Mouse (Mus musculus): ENCODE data around the gene Mmab. TPM values are rescaled to one million over a fixed set of nuclear protein-coding genes. Genes with fewer than 3 reads are reported as not detected.

Gene Mmab
- polyA plus RNA-seq, 1 experiment from 2014 or later, result 22.1 TPM

DNA sequence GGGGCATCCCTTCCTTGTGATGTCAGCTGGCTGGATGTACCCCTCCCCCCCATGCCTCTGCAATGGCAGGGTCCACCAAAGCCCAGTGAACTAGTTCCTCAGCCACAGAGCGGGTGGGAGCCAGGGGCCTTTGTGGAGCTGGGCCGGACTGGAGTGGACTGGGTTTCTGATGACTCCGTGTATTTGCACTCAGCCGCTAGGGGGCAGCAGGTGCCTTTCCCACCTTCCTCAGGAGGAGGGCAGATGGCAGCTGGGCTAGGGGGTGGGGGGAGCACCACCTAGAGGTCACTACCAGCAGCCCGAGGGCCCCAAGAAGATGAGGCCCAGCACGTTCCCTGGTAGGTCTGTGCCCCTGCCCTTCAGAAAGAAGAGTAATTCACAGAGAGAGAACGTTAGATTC lies 17.4 kb upstream of the Mmab start:
- Histone ChIP-seq H3K27ac (replicated peaks in 1 of 2; ENCODE audit: control insufficient read depth in 1 of 2, insufficient read depth in 1 of 2, low read depth in 2 of 2, low read length in 2 of 2) (no peak overlapping the region), H3K4me1 (ENCODE audit: control insufficient read depth in 2 of 2, insufficient read depth in 2 of 2, low read length in 2 of 2) (peaks cover 11 to 15% of the 10 kb centered on the region in 2 experiments; a peak in 3 of 4 replicates)
- 4% methylated on average over 7 of the region's 7 CpGs for WGBS

DNA sequence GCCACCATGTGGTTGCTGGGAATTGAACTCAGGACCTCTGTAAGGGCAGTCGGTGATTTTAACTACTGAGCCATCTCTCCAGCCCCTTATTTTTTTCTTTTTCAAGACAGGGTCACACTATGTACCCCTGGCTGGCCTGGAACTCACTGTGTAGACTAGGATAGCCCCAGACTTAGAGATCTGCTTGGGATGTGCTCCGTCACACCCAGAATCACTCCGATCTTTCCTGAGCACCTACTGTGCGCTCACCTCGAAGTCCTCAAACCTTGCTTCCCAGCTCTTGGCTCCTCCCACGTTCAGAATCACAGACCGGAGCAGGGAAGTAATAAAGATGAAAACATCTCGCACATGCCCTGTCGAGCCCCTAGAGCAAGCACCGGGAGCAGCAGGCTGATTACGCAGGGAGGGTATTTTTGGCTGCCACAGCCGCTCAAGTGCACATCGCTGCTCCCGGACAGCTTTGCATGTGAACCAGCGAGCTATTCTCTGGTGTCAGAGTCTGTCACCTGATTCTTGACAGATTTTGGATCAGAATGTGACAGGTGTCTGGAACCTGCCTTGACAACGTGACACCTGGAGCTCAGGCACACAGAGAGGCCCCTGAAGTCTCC lies 13.2 kb upstream of the Mmab start:
- ATAC-seq (ENCODE audit: insufficient number of reproducible peaks, insufficient read depth, low FRiP score, low read depth), result no peak
- Histone ChIP-seq H3K27me3 (ENCODE audit: control insufficient read depth, insufficient read depth, low read length) (0 out of 2 replicates have a peak, but pooled peaks cover 7% of the 10 kb centered on the region), H3K4me3 (ENCODE audit: control insufficient read depth in 1 of 2, insufficient read depth in 1 of 2, low read depth in 1 of 2, low read length in 2 of 2) (no peak overlapping the region), H3K4me1 (ENCODE audit: control insufficient read depth in 2 of 2, insufficient read depth in 2 of 2, low read length in 2 of 2) (peaks cover 8 to 10% of the 10 kb centered on the region in 2 experiments; a peak in 2 of 4 replicates), H3K4me2 (ENCODE audit: low read length) (peak overlapping the region; percentile 28), H3K36me3 (ENCODE audit: control insufficient read depth, insufficient read depth, low read length) (peaks cover 5% of the 10 kb centered on the region; the same call in 1 of the 2 replicates), H3K27ac (replicated peaks in 1 of 2; ENCODE audit: control insufficient read depth in 1 of 2, insufficient read depth in 1 of 2, low read depth in 2 of 2, low read length in 2 of 2) (0 out of 4 replicates have a peak overlapping the region, but pooled peaks of 1 of the 2 experiments have one; percentile 31), H3K9me3 (ENCODE audit: control insufficient read depth, low read length) (no peaks in the 10 kb centered on the region), H3K9ac (ENCODE audit: low read length) (no peak overlapping the region)
- WGBS, result 50% methylated on average over 16 of the region's 16 CpGs

More for the DNA sequence above, 17.4 kb upstream of the Mmab start:
- H3K27me3 ChIP-seq (ENCODE audit: control insufficient read depth, insufficient read depth, low read length), result 0 out of 2 replicates have a peak, but pooled peaks cover 7% of the 10 kb centered on the region
- H3K4me2 ChIP-seq (ENCODE audit: low read length), result no peak overlapping the region
- H3K4me3 ChIP-seq (ENCODE audit: control insufficient read depth in 1 of 2, insufficient read depth in 1 of 2, low read depth in 1 of 2, low read length in 2 of 2), result no peak overlapping the region
- H3K9me3 ChIP-seq (ENCODE audit: control insufficient read depth, low read length), result no peaks in the 10 kb centered on the region
- H3K36me3 ChIP-seq (ENCODE audit: control insufficient read depth, insufficient read depth, low read length), result no peaks in the 10 kb centered on the region
- no peak overlapping the region for H3K9ac ChIP-seq (ENCODE audit: low read length)
- ATAC-seq (ENCODE audit: insufficient number of reproducible peaks, insufficient read depth, low FRiP score, low read depth), result no peak

DNA sequence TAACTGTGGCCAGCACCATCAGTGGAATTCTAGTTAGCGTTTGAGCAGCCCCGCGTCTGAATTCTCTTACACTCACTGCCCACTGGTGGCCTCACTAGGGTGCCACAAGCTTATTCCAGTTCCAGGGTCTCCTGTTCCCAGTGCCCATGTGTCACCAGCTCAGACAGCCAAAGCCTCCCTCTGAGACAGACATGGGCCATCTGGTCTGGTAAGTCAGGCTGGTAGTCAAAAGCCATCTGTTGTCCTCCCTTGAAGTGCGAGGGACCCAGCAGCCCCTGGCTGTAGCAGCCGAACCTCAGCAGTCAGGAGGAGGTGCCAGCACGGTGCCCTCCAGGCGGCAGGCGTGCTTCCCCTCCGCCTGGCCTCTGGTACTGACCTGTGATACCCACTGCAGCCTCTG lies 12.4 kb upstream of the Mmab start:
- no peak overlapping the region for H3K4me2 ChIP-seq (ENCODE audit: low read length)
- H3K27ac ChIP-seq (replicated peaks in 1 of 2; ENCODE audit: control insufficient read depth in 1 of 2, insufficient read depth in 1 of 2, low read depth in 2 of 2, low read length in 2 of 2), result no peak overlapping the region
- H3K27me3 ChIP-seq (ENCODE audit: control insufficient read depth, insufficient read depth, low read length), result 0 out of 2 replicates have a peak, but pooled peaks cover 7% of the 10 kb centered on the region
- no peak overlapping the region for H3K4me3 ChIP-seq (ENCODE audit: control insufficient read depth in 1 of 2, insufficient read depth in 1 of 2, low read depth in 1 of 2, low read length in 2 of 2)
- H3K4me1 ChIP-seq (ENCODE audit: control insufficient read depth in 2 of 2, insufficient read depth in 2 of 2, low read length in 2 of 2), result peaks cover 6 to 7% of the 10 kb centered on the region in 2 experiments; a peak in 2 of 4 replicates
- no peaks in the 10 kb centered on the region for H3K9me3 ChIP-seq (ENCODE audit: control insufficient read depth, low read length)
- peaks cover 5% of the 10 kb centered on the region; the same call in 1 of the 2 replicates for H3K36me3 ChIP-seq (ENCODE audit: control insufficient read depth, insufficient read depth, low read length)
- no peak overlapping the region for H3K9ac ChIP-seq (ENCODE audit: low read length)
- WGBS, result 79% methylated on average over 9 of the region's 9 CpGs
- no peak for ATAC-seq (ENCODE audit: insufficient number of reproducible peaks, insufficient read depth, low FRiP score, low read depth)

DNA sequence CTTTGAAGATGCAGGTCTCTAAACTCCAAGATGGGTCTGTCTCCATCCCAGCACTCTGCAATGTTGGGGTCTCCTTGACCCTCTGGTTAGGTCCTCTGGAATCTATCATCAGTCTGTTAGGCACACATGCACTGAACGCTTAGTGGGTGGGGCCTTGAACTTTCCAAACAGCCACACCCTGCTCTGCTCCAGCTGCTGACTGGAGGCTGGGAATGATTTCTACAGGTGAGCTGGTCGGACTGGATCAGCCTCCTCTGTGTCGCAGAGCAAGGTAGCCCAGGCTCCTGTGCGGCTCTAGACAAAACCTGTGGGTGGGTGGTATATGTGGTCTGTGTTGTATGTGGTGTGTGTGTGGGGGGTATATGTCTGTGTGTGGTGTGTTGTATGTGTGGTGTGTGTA lies 5.2 kb upstream of the Mmab start:
- peaks cover 4 to 8% of the 10 kb centered on the region in 2 experiments for H3K4me1 ChIP-seq (ENCODE audit: control insufficient read depth in 2 of 2, insufficient read depth in 2 of 2, low read length in 2 of 2)
- no peak overlapping the region for H3K4me2 ChIP-seq (ENCODE audit: low read length)
- no peak for ATAC-seq (ENCODE audit: insufficient number of reproducible peaks, insufficient read depth, low FRiP score, low read depth)
- H3K27ac ChIP-seq (replicated peaks in 1 of 2; ENCODE audit: control insufficient read depth in 1 of 2, insufficient read depth in 1 of 2, low read depth in 2 of 2, low read length in 2 of 2), result no peak overlapping the region
- peaks cover 12% of the 10 kb centered on the region; the same call in 1 of the 2 replicates for H3K36me3 ChIP-seq (ENCODE audit: control insufficient read depth, insufficient read depth, low read length)
- no peak overlapping the region for H3K9ac ChIP-seq (ENCODE audit: low read length)
- no peaks in the 10 kb centered on the region for H3K27me3 ChIP-seq (ENCODE audit: control insufficient read depth, insufficient read depth, low read length)
- 82% methylated on average over 4 of the region's 4 CpGs for WGBS
- no peak overlapping the region for H3K4me3 ChIP-seq (ENCODE audit: control insufficient read depth in 1 of 2, insufficient read depth in 1 of 2, low read depth in 1 of 2, low read length in 2 of 2)
- H3K9me3 ChIP-seq (ENCODE audit: control insufficient read depth, low read length), result no peaks in the 10 kb centered on the region

DNA sequence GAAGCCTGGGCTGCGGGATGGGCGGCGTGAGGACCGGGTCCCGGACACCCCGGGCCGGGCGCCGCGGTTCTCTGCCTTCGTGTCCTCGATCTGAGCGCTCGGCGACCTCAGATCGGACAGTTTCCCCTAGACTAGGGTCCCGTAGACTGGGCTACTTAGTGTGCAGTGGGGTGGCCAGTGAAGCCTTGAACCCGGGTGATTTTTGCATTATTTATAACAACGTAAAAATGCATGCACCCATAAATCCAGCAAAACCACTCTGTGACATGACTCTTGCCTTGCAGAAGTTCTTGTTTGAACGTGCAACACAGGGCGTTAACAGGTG lies 470 bp upstream of the Mmab start:
- Histone ChIP-seq H3K4me2 (ENCODE audit: low read length) (peak overlapping the region; percentile 89), H3K4me1 (ENCODE audit: control insufficient read depth in 2 of 2, insufficient read depth in 2 of 2, low read length in 2 of 2) (peaks cover 4 to 13% of the 10 kb centered on the region in 2 experiments), H3K9ac (ENCODE audit: low read length) (peak overlapping the region; percentile 82), H3K27me3 (ENCODE audit: control insufficient read depth, insufficient read depth, low read length) (no peaks in the 10 kb centered on the region), H3K9me3 (ENCODE audit: control insufficient read depth, low read length) (no peaks in the 10 kb centered on the region), H3K27ac (replicated peaks in 1 of 2; ENCODE audit: control insufficient read depth in 1 of 2, insufficient read depth in 1 of 2, low read depth in 2 of 2, low read length in 2 of 2) (no peak overlapping the region), H3K4me3 (ENCODE audit: control insufficient read depth in 1 of 2, insufficient read depth in 1 of 2, low read depth in 1 of 2, low read length in 2 of 2) (peak overlapping the region; percentile 69 to 72), H3K36me3 (ENCODE audit: control insufficient read depth, insufficient read depth, low read length) (0 out of 2 replicates have a peak, but pooled peaks cover 7% of the 10 kb centered on the region)
- 1% methylated on average over 21 of the region's 21 CpGs for WGBS
- ATAC-seq (ENCODE audit: insufficient number of reproducible peaks, insufficient read depth, low FRiP score, low read depth), result no peak

DNA sequence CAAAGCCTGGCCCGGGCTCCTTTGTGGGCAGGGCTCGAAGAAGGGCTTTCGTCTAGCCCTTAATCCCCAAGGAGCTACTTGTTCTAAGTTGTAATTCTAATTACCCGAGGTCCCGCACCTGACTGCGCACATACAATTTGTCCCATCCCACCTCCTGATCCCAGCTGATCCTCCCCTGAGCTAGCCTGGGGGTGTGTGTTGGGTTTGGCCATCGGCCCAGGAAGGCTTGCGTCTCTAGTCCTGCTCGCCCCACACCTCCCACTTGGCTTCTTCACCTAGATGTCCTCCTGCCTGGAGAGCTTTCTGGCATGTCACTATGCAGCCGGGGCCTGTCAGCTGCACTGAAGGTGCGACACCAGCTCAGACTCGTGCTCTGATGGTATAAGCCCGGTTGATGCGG lies 8.3 kb downstream of the Mmab start:
- no peak for ATAC-seq (ENCODE audit: insufficient number of reproducible peaks, insufficient read depth, low FRiP score, low read depth)
- 90% methylated on average over 14 of the region's 14 CpGs for WGBS
- H3K27me3 ChIP-seq (ENCODE audit: control insufficient read depth, insufficient read depth, low read length), result no peaks in the 10 kb centered on the region
- H3K4me3 ChIP-seq (ENCODE audit: control insufficient read depth in 1 of 2, insufficient read depth in 1 of 2, low read depth in 1 of 2, low read length in 2 of 2), result no peak overlapping the region
- H3K36me3 ChIP-seq (ENCODE audit: control insufficient read depth, insufficient read depth, low read length), result peaks cover 34% of the 10 kb centered on the region
- no peaks in the 10 kb centered on the region for H3K9me3 ChIP-seq (ENCODE audit: control insufficient read depth, low read length)
- H3K27ac ChIP-seq (replicated peaks in 1 of 2; ENCODE audit: control insufficient read depth in 1 of 2, insufficient read depth in 1 of 2, low read depth in 2 of 2, low read length in 2 of 2), result no peak overlapping the region
- H3K4me2 ChIP-seq (ENCODE audit: low read length), result no peak overlapping the region
- no peak overlapping the region for H3K9ac ChIP-seq (ENCODE audit: low read length)
- no peaks in the 10 kb centered on the region for H3K4me1 ChIP-seq (ENCODE audit: control insufficient read depth in 2 of 2, insufficient read depth in 2 of 2, low read length in 2 of 2)

DNA sequence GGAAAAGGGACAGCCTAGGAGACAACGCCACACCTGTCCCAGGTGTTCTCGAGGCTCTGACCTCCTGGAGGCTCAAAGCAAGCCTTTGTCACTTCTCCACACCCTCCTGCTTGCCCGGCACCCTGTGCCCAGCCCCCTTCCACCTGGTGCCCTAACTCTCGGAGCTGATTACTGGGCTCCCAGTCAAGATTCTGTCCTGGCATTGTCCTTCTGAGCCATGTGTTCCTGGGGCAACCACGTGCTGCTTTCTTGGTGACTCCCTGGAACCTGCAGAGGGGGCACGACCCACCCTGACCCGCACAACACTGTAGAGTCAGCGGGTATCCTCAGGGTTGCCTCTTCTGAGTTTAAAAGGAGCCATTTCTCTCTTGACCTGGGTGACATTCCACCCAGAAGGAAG lies 9.5 kb downstream of the Mmab start:
- Histone ChIP-seq H3K4me3 (ENCODE audit: control insufficient read depth in 1 of 2, insufficient read depth in 1 of 2, low read depth in 1 of 2, low read length in 2 of 2) (no peak overlapping the region), H3K4me2 (ENCODE audit: low read length) (no peak overlapping the region), H3K4me1 (ENCODE audit: control insufficient read depth in 2 of 2, insufficient read depth in 2 of 2, low read length in 2 of 2) (no peaks in the 10 kb centered on the region), H3K27ac (replicated peaks in 1 of 2; ENCODE audit: control insufficient read depth in 1 of 2, insufficient read depth in 1 of 2, low read depth in 2 of 2, low read length in 2 of 2) (no peak overlapping the region), H3K9ac (ENCODE audit: low read length) (no peak overlapping the region), H3K36me3 (ENCODE audit: control insufficient read depth, insufficient read depth, low read length) (peaks cover 34% of the 10 kb centered on the region), H3K9me3 (ENCODE audit: control insufficient read depth, low read length) (no peaks in the 10 kb centered on the region), H3K27me3 (ENCODE audit: control insufficient read depth, insufficient read depth, low read length) (no peaks in the 10 kb centered on the region)
- 84% methylated on average over 8 of the region's 8 CpGs for WGBS
- ATAC-seq (ENCODE audit: insufficient number of reproducible peaks, insufficient read depth, low FRiP score, low read depth), result no peak

DNA sequence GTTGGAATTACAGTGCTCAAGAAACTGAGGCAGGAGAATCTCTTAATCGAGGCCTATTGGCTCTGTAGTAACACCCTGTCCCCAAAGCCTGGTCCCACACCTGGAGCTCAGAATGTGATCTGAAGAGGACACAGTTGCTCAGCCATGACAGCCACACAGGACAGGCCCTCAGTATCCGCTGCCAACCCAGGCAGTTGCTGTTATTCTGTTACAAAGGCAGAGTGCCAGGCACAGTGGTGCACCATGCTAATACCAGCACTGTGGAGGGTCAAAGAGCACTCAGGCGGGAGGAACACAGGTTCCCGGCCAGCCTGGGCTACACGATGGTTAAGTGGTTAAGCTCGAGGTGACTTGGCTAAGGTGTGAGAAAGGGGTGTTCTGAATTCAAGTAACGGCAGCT lies 14.1 kb downstream of the Mmab start:
- Histone ChIP-seq H3K27me3 (ENCODE audit: control insufficient read depth, insufficient read depth, low read length) (no peaks in the 10 kb centered on the region), H3K4me3 (ENCODE audit: control insufficient read depth in 1 of 2, insufficient read depth in 1 of 2, low read depth in 1 of 2, low read length in 2 of 2) (no peak overlapping the region), H3K9ac (ENCODE audit: low read length) (no peak overlapping the region), H3K36me3 (ENCODE audit: control insufficient read depth, insufficient read depth, low read length) (peaks cover 7% of the 10 kb centered on the region; the same call in 1 of the 2 replicates), H3K4me1 (ENCODE audit: control insufficient read depth in 2 of 2, insufficient read depth in 2 of 2, low read length in 2 of 2) (no peaks in the 10 kb centered on the region), H3K4me2 (ENCODE audit: low read length) (no peak overlapping the region), H3K27ac (replicated peaks in 1 of 2; ENCODE audit: control insufficient read depth in 1 of 2, insufficient read depth in 1 of 2, low read depth in 2 of 2, low read length in 2 of 2) (no peak overlapping the region), H3K9me3 (ENCODE audit: control insufficient read depth, low read length) (no peaks in the 10 kb centered on the region)
- ATAC-seq (ENCODE audit: insufficient number of reproducible peaks, insufficient read depth, low FRiP score, low read depth), result no peak
- WGBS, result 81% methylated on average over 7 of the region's 7 CpGs
